Mouse (Mus musculus) bone marrow, adult 2 months (tissue): ENCODE data around the gene Tns3. TPM values are rescaled to one million over a fixed set of nuclear protein-coding genes. Genes with fewer than 3 reads are reported as not detected.

Experiments used
- H3K27ac ChIP-seq: fragments of 200-500 bp; 2 replicates; pipeline ENCODE4 v1.5.1; 2012; ENCODE audit warnings: low read depth, mild to moderate bottlenecking, control low read depth, inconsistent platforms, low read length; ENCODE audit not compliant: control insufficient read depth, poor library complexity, insufficient read depth
- H3K4me1 ChIP-seq: fragments of 200-500 bp; 2 replicates; pipeline ENCODE4 v1.6.1; 2011; ENCODE audit warnings: low read length; ENCODE audit not compliant: control insufficient read depth, insufficient read depth
- H3K4me3 ChIP-seq: fragments of 200-500 bp; replicated peaks from 2 replicates; pipeline ENCODE3; 2011; ENCODE audit warnings: mild to moderate bottlenecking, low read depth, low read length, control low read depth; ENCODE audit not compliant: control insufficient read depth
- CTCF ChIP-seq: fragments of 200-500 bp; IDR thresholded peaks from 2 replicates; pipeline ENCODE4 v1.5.1; 2011; ENCODE audit warnings: low read length, control low read depth; ENCODE audit not compliant: control insufficient read depth, insufficient read depth
- POLR2A ChIP-seq: fragments of 200-500 bp; IDR thresholded peaks from 2 replicates; pipeline ENCODE4 v1.6.1; 2011; ENCODE audit warnings: low read depth, mild to moderate bottlenecking, control low read depth, low read length, borderline replicate concordance; ENCODE audit not compliant: control insufficient read depth
- WGBS: fragments of 180-500 bp; shearing (Covaris S2); methylation state at CpG from one replicate; pipeline ENCODE4 v1.1.7; 2018; 5-methylcytosine and 5-hydroxymethylcytosine counted together
- polyA plus RNA-seq: library from polyadenylated mRNA; stranded (reverse); fragments of >200 nt; gene quantifications from 2 replicates; pipeline ENCODE4 v1.2.4, GENCODE M21; 2011; ENCODE audit warnings: low replicate concordance; ENCODE audit not compliant: missing spikeins, insufficient read depth, insufficient read length

Tns3 gene
- polyA plus RNA-seq, 1 experiment: 14.9 TPM

DNA sequence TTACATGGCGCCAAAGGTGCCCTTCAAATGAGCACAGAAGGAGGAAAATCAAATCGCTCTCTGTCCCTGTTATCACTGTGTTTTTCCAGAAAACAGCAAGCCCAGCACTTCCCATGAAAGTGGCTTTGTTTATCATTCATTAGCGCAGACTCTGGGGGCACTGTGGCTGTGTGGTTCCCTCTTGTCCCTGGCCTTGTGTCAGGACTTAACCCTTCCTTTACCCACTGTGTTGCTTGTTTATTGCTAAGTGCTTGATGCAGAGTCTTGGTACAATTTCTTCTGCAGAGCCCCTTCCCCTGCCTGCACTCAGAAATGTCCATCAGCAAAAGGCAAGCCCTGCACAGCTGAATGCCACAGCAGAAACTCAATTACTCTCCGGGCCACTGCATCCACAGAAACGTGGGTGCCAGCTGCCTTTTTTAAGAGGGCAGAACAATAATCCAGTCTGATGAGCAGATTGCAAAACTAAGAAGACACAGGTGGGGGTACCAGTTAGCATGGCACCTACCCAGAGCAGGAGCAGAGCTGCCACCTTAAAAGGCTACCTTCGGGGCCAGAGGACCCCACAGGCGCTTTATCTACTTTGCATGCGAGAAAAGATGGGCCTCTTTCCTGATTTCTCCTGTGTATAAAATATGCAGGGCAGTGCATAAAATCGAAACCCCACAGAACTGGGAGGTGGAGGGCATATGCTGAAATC lies 207.6 kb downstream of the Tns3 start:
- no peak overlapping the region for H3K4me3 ChIP-seq
- H3K4me1 ChIP-seq: peaks cover 2% of the 10 kb centered on the region
- TF ChIP-seq POLR2A (no peak), CTCF (no peak)
- no peak overlapping the region for H3K27ac ChIP-seq
- WGBS: 78% methylated on average over 9 of the region's 9 CpGs

DNA sequence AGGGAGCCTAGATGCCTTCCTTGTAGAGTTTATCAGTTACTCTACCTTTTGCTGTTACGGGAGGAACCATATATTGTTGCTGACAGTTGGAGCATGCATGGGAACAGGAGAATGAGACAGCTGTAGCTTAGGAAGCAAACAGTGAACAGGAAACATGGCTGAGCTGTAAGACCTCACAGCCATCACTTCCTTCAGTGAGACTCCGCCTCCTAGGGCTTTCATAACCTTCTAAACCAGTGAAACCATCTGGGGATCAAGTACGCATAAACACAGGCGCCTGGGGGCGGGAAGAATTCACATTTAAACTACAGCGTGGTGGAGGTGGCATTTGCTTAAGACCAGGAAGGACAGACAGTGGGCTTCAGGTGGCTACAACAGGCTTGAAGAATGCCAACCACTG lies 208.7 kb downstream of the Tns3 start:
- TF ChIP-seq POLR2A: no peak
- Histone ChIP-seq H3K27ac (no peak overlapping the region), H3K4me3 (no peak overlapping the region), H3K4me1 (peaks cover 2% of the 10 kb centered on the region)
- WGBS: 44% methylated on average over 6 of the region's 6 CpGs

DNA sequence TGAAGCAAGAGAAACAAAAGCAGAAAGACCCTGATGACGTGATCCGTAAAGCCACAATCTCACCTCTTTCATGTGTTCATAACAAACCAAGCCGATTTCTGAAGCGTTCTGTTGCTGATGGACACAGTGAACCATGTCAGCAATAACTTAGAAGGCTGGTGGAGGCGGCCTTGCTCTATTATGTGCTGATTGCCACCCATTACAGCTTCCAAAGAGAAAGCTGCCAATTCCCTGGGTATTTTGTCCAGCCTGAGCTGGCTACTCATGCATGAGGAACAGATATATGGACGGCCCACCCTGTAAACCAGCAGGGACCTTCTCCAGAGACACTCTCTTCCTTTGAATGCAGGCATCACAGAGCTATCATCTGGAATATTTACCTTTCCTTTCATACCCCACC lies 211.1 kb downstream of the Tns3 start:
- TF ChIP-seq CTCF (no peak), POLR2A (no peak)
- WGBS: 87% methylated on average over 6 of the region's 6 CpGs
- Histone ChIP-seq H3K27ac (no peak overlapping the region), H3K4me3 (no peak overlapping the region), H3K4me1 (peaks cover 2% of the 10 kb centered on the region)

DNA sequence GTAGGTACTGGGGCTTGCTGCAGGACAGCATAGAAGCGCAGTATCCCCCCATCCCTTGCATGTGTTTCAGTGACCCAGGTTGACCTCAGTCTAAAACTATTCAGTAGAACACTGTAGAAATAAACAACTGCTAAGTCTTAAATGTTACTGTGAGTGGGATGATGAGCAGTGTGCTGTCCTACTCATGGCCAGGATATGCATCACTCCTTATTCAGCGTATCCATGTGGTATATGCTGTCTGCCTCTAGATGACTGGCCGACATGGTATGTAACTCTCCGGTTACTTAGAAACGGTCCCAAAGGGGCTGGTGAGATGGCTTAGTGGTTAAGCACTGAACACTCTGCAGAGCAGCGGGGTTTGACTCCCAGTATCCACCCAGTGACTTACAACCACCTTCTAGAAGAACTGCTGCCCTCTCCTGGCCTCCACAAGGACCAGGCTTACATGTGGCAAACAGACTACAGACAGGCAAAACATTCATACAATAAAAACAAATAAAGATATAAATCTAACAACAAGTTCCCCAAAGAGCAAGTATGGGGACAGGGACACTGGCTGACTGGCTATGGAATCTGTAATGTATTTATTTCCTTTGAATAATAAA lies 212.6 kb downstream of the Tns3 start:
- WGBS: 88% methylated on average over 6 of the region's 6 CpGs
- Histone ChIP-seq H3K4me3 (no peak overlapping the region), H3K4me1 (peaks cover 2% of the 10 kb centered on the region), H3K27ac (no peak overlapping the region)
- TF ChIP-seq CTCF (no peak), POLR2A (no peak)

DNA sequence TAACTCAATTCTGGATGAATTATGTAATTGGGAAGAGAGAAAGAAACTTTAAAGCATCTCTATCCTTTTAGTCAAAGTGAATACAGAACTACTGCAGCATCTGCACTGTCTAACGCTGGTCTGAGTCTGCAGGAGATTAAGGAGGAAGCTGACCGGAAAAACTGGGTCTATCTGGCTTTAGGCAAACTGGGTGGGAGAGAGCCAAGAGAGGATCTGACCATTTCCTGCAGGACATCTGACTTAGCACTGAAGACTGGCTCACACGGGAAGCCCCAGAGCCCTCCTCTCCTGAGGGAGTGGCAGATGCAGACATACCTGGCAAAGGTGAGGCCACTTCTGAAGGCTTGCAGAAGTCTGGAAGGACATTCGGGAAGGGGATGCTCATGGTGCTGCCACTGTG lies 213.8 kb downstream of the Tns3 start:
- 83% methylated on average over 4 of the region's 4 CpGs for WGBS
- no peak overlapping the region for H3K27ac ChIP-seq
- H3K4me3 ChIP-seq: no peak overlapping the region
- no peak for TF ChIP-seq CTCF
- no peaks in the 10 kb centered on the region for H3K4me1 ChIP-seq

DNA sequence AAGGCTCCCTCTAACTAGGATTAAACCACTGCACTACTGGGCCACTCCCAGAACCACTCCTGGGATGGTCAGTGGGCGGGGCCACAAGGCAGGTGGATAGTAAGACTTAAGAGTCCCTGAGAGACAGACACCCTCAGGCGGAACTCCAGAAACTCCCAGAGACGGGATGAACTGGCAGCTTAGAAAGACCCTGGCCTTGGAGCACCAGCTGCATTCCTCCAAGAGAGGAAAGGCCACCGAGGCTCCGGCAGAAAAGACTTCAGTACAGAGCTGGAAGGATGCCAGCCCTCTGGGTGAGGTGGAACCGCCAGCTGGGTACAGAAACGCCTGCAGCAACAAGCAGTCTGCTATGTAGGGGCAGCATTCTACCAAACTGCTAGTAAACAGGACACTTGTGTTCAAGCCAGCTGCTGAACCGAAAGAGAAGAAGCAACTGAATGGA lies 218.4 kb downstream of the Tns3 start:
- Histone ChIP-seq H3K4me1 (no peaks in the 10 kb centered on the region), H3K27ac (no peak overlapping the region), H3K4me3 (no peak overlapping the region)
- WGBS: 48% methylated on average over 8 of the region's 8 CpGs
- no peak for TF ChIP-seq CTCF

DNA sequence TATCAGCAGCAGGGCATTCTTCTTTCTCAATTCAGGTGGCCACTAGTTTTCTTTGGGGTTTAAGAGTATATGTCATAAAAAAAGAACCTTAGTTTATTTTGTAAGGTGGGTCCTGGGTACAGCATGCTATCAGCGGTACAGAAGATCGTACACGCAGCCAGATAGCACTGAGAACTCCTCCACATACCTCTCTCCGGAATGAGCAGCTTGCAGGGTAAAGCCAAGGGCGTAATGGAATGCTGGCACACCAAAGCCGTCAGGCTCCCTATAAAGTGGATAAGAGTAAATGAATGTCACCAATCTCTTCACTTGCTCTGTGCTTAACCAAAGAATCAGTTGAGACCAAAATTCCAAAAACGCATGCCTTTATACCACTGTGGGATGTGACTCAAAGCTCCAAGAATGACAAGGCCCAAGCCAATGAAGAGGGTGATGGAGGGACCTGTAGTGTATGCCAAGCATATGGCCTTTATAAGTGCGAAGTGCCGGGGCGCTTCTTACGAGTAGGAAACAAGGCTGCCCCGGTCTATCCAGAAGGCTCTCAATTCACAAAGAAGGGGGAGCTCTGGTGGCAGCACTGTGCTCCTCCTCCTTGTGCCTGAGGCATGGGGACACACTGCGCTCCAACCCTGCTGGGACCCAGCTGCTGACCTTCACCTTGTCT lies 219.4 kb downstream of the Tns3 start:
- Histone ChIP-seq H3K27ac (no peak overlapping the region), H3K4me3 (no peak overlapping the region), H3K4me1 (no peaks in the 10 kb centered on the region)
- TF ChIP-seq POLR2A (no peak), CTCF (no peak)
- WGBS: 91% methylated on average over 13 of the region's 13 CpGs

DNA sequence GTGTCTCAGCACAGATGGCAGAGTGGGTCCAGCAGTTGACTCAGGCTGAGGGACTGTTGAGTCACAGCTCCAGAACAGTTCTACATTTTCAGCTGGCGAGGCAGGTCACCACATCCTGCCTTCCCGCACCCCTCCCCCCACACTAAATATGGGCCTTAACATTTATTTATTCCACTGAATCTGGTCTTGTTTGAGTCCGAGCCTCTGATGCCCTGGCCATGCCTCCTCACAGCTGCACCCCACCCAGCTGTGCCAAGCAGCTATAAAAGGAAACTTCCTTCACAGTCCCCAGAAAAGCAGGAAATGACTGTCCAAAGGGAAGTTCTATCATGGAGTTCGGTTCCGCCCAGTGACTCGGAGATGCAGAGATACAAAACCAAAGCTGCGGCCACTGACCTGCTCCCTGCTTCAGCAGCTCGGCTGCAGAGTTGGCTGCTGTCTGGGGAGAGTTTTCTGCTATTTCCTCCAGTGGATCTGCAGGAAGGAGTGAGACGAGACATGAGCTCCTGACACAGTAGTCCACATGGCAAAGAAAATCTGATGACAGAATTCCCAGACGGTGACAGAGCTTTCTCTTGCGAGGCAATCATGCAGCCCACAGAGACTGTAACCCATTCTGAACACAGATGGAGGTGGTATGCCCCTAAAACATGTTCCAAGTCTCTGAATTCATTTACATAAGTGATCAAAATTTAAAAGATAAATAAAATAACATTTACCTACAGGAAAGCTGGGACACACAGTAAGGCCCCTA lies 220.6 kb downstream of the Tns3 start:
- Histone ChIP-seq H3K27ac (no peak overlapping the region), H3K4me1 (no peaks in the 10 kb centered on the region), H3K4me3 (no peak overlapping the region)
- TF ChIP-seq POLR2A: no peak
- WGBS: 44% methylated on average over 11 of the region's 11 CpGs

DNA sequence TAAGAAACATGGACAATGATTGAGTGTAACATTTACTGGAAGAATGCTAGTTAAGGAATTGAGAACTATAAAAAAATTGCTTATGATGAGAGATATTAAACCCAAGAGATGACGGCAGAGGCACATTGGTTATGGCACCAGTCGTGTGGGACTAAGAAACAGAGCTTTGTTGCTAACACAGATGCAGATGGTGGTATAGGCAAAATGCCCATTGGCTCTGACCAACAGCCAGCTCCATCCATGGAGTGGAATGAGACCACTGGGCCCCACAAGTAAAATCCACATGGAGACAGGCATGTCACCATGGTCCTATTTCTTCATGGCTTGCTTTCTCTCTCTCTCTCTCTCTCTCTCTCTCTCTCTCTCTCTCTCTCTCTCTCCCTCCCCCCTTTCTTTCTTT lies 223.6 kb downstream of the Tns3 start:
- TF ChIP-seq CTCF: no peak
- no peak for TF ChIP-seq POLR2A
- Histone ChIP-seq H3K4me1 (no peaks in the 10 kb centered on the region), H3K27ac (no peak overlapping the region), H3K4me3 (no peak overlapping the region)
- 91% methylated on average over 2 of the region's 2 CpGs for WGBS
